Mouse (Mus musculus) C2C12 (cell line): Measurements from ENCODE around the gene Gm20390.

Source experiments
- CTCF ChIP-seq: IDR thresholded peaks from one replicate; pipeline ENCODE4 v1.5.1; 2011; ENCODE audit not compliant: control insufficient read depth, insufficient read depth, insufficient read length
- FOSL1 ChIP-seq: IDR thresholded peaks from one replicate; pipeline ENCODE4 v1.8.0; 2011; ENCODE audit warnings: mild to moderate bottlenecking, low read length; ENCODE audit not compliant: poor library complexity, insufficient read depth, severe bottlenecking
- MAX ChIP-seq: IDR thresholded peaks from one replicate; pipeline ENCODE4 v1.6.1; 2011; ENCODE audit warnings: mild to moderate bottlenecking, control low read depth
- MYOG ChIP-seq: IDR thresholded peaks from one replicate; pipeline ENCODE4 v1.6.1; 2011; ENCODE audit not compliant: control insufficient read depth, insufficient read length; ENCODE audit errors: extremely low read depth
- USF1 ChIP-seq: IDR thresholded peaks from one replicate; pipeline ENCODE4 v1.6.1; 2011; ENCODE audit warnings: low read depth, mild to moderate bottlenecking, control low read depth, moderate library complexity

DNA sequence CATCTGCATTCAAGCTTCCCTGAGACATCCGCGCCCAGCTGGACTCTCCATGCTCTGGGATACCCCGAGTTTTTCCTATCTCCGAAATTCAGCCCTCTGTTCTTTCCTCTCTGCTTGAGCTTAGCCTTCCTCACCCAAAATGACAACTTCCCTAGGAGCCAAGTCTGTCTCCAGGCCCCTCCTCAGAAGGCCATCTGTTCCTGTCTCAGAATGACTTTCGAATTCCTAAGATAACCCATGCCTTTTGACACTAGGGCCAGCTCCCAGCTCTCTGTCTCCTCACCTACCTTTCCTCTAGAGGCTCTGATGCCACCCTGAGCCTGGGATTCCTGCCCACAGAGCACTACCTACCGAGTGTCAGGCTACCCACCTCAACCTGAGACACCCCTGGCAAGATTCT lies 11.9 kb downstream of the Gm20390 start, which contains the start of gene Nme2:
- TF ChIP-seq CTCF (no peak), MAX (no peak), MYOG (no peak), USF1 (no peak), FOSL1 (no peak)
